Mouse (Mus musculus): Measurements from ENCODE around the gene Cdr1.

Gene Cdr1

DNA sequence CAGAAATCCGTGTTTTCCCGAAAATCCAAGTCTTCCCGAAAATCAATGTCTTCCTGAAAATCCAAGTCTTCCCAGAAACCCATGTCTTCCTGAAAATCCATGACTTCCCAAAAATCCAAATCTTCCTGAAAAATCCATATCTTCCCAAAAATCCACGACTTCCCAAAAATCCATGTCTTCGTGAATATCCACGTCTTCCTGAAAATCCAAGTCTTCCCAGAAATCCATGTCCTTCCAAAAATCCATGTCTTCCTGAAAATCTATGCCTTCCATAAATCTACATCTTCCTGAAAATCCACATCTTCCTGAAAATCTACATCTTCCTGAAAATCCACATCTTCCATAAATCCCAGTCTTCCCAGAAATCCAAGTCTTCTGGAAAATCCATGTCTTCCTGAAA, at the start of gene Cdr1:
Cdr1 (minus strand) TSS at position 101 of the 400 bp plus-strand sequence.
- no peak for DNase-seq (ENCODE audit: low spot score)

DNA sequence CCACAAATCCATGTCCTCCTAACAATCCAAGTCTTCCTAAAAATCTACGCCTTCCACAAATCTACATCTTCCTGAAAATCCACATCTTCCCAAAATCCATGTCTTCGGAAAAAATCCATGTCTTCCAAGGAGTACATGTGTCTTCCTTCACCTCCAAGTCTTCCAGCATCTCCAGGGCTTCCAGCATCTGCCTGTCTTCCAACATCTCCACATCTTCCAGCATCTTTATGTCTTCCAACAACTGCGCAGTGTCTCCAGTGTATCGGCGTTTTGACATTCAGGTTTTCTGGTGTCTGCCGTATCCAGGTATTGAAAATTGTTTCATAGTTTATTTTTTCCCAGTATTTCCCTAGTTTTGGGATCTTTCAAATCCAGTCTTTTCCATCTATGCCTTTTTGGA, 511 bp upstream of the Cdr1 start:
- DNase-seq (ENCODE audit: low spot score): no peak

GRCm38 (mm10) chrX:61166519-61166918, 18.8 kb downstream of the Cdr1 start:
- DNase-seq (ENCODE audit: low spot score): no peak

DNA sequence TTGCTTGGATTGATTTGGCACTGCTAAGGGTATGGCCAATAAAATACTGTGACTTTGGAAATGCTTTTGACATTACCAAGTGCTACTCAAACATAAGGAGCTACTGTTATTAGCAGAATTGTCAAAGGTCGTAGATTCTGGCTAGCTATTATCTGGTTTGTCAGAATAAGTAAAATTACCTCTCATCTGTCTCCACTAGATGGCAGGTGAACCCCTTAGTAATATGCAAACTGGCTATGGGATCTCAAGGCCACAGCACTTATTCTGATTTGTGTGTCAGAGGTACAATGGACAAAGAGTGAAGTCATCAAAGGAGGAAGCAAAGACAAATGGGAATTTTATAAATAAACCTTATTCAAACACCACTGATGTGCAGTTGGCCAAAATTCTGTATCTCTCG, 24.1 kb downstream of the Cdr1 start:
- DNase-seq (ENCODE audit: low spot score): no peak

DNA sequence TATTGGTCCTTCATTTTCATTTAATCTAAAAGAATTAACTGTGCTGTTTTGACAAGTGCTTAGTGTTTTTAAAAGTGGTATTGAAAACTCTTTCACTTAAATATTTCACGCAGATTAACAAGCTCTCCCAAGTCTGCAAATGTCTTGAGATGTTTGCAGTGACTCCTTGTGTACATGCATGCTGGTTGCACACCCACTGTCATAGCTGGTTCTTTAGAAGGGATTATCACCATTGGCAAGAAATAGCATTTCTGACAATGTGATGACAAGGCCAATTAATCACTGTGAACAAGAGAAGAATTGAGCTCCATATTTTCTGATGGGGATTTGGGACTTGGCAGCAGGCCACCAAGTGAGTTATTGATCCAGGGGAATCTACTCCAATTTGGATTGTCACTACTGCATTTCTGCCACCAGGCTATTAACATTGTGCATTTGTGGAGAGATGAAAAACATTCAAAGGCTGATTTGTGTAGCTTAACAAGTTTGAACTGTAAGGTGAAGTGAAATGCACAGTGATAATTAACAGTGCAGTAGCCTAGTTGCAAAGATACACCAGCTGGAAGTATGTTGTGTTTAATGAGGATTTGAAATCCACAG, 30.6 kb downstream of the Cdr1 start:
- DNase-seq (ENCODE audit: low spot score): no peak

DNA sequence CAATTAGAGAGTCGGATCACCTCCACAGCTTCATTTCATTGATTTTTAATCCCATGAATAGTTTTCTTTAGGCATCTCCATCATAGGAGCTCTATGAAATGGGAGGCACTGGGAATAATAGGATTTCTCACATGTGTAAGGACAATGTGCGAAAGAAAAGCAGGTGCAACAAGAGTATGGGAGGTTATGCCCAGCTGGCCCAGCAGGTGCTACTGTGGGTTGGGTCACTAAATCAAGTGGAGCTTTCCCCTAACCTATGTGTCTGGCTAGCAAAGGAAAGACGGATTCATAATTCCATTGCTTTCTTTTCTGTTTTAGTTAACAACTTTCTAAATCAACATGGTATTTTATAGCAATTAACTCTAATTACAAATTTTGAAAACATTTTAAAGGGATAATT, 31.1 kb downstream of the Cdr1 start:
- no peak for DNase-seq (ENCODE audit: low spot score)

DNA sequence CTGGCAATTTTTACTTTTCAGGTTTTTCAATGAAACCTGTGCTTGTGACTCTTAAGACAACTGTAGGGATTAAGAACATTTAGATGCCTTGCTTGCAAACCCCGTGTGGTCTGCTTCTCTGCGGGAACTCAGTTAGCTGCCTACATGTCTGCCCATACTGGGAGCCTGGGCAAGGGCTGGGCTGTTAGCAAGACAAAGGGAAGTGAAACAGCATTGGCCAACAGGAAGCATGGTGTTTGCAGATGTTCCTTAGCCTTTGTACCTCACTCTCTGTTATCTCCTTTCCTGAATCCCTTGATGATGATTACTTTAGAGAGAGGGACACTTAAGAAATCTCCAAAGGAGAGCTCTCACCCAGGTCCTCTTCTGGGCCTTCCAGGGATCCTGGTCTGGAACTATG, 38.8 kb downstream of the Cdr1 start:
- DNase-seq (ENCODE audit: low spot score): no peak

GRCm38 (mm10) chrX:61145416-61145815, 39.9 kb downstream of the Cdr1 start:
- DNase-seq (ENCODE audit: low spot score): no peak

DNA sequence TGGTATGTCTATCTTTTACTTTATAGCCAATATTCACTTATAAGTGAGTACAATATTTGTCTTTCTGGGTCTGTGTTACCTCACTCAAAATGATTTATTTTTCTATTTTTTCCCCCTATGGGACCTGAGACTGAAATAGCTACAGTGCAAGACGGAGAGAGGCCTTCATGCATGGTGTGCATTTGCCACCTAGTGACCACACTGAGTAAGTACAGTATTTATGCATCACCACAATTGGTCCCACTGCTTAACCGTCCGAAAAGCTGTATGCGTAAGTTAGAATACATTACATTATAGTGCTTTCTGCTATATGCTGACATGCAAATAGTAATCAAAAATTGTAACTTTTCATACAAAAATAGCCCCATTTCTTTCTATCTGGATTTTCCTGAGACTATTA, 50.8 kb downstream of the Cdr1 start:
- DNase-seq (ENCODE audit: low spot score): no peak

Data from spleen, adult 12 weeks (tissue).